Mouse (Mus musculus) Patski (cell line): ENCODE measurements at regions not wholly inside any gene's neighbourhood (a gene's known extent, or its start where the extent isn't known, plus 50 kb on each side); places are given as distances from the start of the nearest gene placed in this dataset.
"Not testable (repeated sequence)": the region's sequence is repeated elsewhere in the genome, so short reads cannot be mapped to it uniquely, and the experiment has no call there.

Experiments used
- ATAC-seq: fragments of 100-300 bp; one replicate; pipeline ENCODE4 v1.8.0; 2021
- CTCF ChIA-PET: fragments of 350-600 bp; sonication (Branson Sonifier 250); formaldehyde crosslinking; loops from one replicate; lab custom pipeline; 2022; ENCODE audit warnings: inconsistent platforms; lab: Charles Lee
- POLR2A ChIA-PET: fragments of 350-600 bp; sonication (Branson Sonifier 250); formaldehyde crosslinking; loops from one replicate; lab custom pipeline; 2022; ENCODE audit warnings: antibody characterized with exemption, inconsistent platforms; lab: Charles Lee
- DNase-seq: peaks from one replicate; pipeline ENCODE4 v3.0.0-alpha.2; 2011; ENCODE audit warnings: low read depth, low spot score
- H3K27me3 ChIP-seq: fragments of 371-371 bp; one replicate; pipeline ENCODE4 v1.5.1; 2021
- CTCF ChIP-seq: fragments of 100-300 bp; IDR thresholded peaks from one replicate; pipeline ENCODE4 v1.5.1; 2021
- in situ Hi-C: fragments of 300-500 bp; cut with MboI; formaldehyde crosslinking; loops from 3 replicates; pipeline ENCODE4 v1.11.1; 2018; ENCODE audit warnings: low pct_unique_long_range_greater_than_20kb, mixed read lengths

DNA sequence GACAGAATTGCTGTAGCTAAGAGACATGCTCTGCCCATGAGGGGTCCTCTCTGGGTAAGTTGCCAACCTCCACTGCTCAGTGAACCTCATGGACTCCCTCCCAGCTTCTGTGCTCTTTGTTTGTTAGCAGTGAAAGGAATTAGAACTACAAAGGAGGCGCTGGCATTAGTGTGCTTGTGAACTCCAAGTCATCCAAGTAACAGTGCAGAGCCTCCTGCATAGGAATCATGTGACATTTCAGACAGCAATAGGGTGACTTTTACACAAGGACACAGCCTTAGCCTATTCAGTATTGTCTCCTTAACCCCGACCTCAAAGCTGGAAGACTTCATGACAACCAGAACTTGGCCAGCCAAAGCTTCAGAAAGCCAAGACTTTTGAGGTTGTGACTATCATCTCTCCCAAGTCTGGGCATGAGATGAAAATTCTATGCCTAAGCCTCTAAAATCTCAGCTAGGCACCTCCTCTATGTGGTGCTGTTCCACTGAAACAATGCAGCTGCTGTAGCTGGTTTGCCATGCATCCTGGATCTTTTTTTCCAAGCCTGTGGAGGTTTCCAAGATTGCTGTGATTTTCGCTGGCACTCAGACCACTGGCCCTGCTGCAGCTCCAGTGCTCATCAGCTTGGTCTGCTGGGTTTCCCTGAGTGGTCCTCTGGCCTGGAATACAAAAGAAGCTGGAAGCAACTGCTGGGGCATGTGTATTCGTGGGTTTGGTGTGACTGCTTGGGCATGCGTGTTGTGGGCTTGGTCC is 52.8 kb upstream of the Tmem17 start:
- ATAC-seq, result no peak
- ChIA-PET POLR2A (no interaction called here), CTCF (no interaction called here)
- H3K27me3 ChIP-seq, result no peaks in the 10 kb centered on the region
- TF ChIP-seq CTCF, result no peak
- in situ Hi-C loops, result no loop called here
- DNase-seq, result no peak

DNA sequence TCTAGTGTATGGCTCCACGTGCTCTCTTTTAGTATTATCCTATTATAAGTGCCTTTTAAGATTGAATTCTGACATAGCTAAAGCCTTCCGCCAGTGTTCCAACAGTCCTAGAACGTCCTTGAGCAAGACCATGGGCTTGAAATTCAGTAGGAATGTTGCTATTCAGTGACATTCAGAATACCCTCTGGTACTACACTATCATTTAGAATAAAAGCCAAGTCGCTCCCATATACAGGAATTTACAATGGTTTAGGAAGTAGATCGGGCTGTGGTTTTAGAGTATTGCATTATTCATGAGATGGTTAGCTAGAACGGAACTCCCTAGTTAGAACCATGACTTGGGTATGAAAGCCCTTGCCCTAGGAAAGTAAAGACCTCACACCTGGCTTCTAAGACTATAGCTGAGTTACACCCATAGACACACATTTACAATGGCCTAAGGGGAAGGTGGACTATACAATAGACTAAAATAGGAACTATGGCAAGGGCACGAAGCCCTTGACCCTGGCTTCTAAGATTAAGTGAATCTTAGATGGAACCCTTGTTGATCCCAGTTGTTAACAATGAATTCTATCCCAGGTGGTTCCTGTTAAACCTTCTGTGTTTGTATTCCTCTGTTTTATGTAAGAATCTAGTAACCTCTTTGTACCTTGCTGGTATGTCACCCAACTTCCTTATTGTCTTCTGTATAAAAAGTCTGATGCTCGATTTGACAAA is 50.7 kb upstream of the Tmem17 start:
- DNase-seq, CTCF ChIA-PET, H3K27me3 ChIP-seq, ATAC-seq, POLR2A ChIA-PET, in situ Hi-C loops: not testable (repeated sequence)
